Mouse (Mus musculus) liver, embryonic 12.5 days (tissue): Measurements from ENCODE around the gene Ces2e. TPM values are rescaled to one million over a fixed set of nuclear protein-coding genes. Genes with fewer than 3 reads are reported as not detected.

Source experiments
- ATAC-seq: fragments of 200-750 bp; cut with Nextera tagmentation; 2 replicates; pipeline ENCODE4 v1.8.0; 2017; ENCODE audit warnings: moderate number of reproducible peaks, mild to moderate bottlenecking, moderate library complexity
- H3K27ac ChIP-seq: fragments of 300-500 bp; sonication (generic); 2 replicates; pipeline ENCODE4 v1.5.1; 2016; ENCODE audit warnings: mild to moderate bottlenecking
- H3K27me3 ChIP-seq: fragments of 300-500 bp; sonication (generic); replicated peaks from 2 replicates; pipeline ENCODE4 v1.6.1; 2016; ENCODE audit warnings: mild to moderate bottlenecking, moderate library complexity
- H3K36me3 ChIP-seq: fragments of 300-500 bp; sonication (generic); 2 replicates; pipeline ENCODE4 v1.6.1; 2016; ENCODE audit warnings: mild to moderate bottlenecking, moderate library complexity
- H3K4me1 ChIP-seq: fragments of 300-500 bp; sonication (generic); 2 replicates; pipeline ENCODE4 v1.6.1; 2016
- H3K4me2 ChIP-seq: fragments of 300-500 bp; sonication (generic); 2 replicates; pipeline ENCODE4 v1.6.1; 2016; ENCODE audit warnings: mild to moderate bottlenecking, moderate library complexity
- H3K4me3 ChIP-seq: fragments of 300-500 bp; sonication (generic); 2 replicates; pipeline ENCODE4 v1.5.1; 2016; ENCODE audit warnings: mild to moderate bottlenecking, moderate library complexity
- H3K9ac ChIP-seq: fragments of 300-500 bp; sonication (generic); 2 replicates; pipeline ENCODE4 v1.6.1; 2016; ENCODE audit warnings: mild to moderate bottlenecking, moderate library complexity
- H3K9me3 ChIP-seq: fragments of 300-500 bp; sonication (generic); replicated peaks from 2 replicates; pipeline ENCODE4 v1.6.1; 2016; ENCODE audit warnings: mild to moderate bottlenecking, moderate library complexity
- WGBS: fragments of 180-500 bp; shearing (Covaris S2); methylation state at CpG from one replicate; pipeline ENCODE4 v1.1.7; 2016; ENCODE audit not compliant: insufficient replicate concordance; 5-methylcytosine and 5-hydroxymethylcytosine counted together
- polyA plus RNA-seq: library from polyadenylated mRNA; unstranded; fragments of >200 nt; fragmentation: Nextera tagmentation; extraction: Ambion mirVana; gene quantifications from 2 replicates; pipeline ENCODE4 v1.2.1, GENCODE M21; 2016

Gene Ces2e
- polyA plus RNA-seq, 1 experiment from 2014 or later, result 0.19 TPM

- Histone ChIP-seq H3K9ac (peak overlapping the region; percentile 64), H3K27ac (peak overlapping the region; percentile 82), H3K27me3 (no peaks in the 10 kb centered on the region), H3K36me3 (peaks cover 46% of the 10 kb centered on the region), H3K4me1 (peaks cover 28% of the 10 kb centered on the region), H3K9me3 (no peaks in the 10 kb centered on the region), H3K4me3 (peak overlapping the region; percentile 57), H3K4me2 (peak overlapping the region; percentile 46)
- 67% methylated on average over 4 of the region's 4 CpGs for WGBS
- ATAC-seq, result no peak
Measured at GRCm38 (mm10) chr8:104963375-104963894, 37.4 kb downstream of the Ces2e start.

- no peaks in the 10 kb centered on the region for H3K36me3 ChIP-seq
- no peak overlapping the region for H3K9ac ChIP-seq
- no peak overlapping the region for H3K27ac ChIP-seq
- H3K4me1 ChIP-seq, result no peaks in the 10 kb centered on the region
- no peaks in the 10 kb centered on the region for H3K27me3 ChIP-seq
- H3K9me3 ChIP-seq, result no peaks in the 10 kb centered on the region
- 73% methylated on average over 5 of the region's 5 CpGs for WGBS
- ATAC-seq, result no peak
- no peak overlapping the region for H3K4me2 ChIP-seq
- no peak overlapping the region for H3K4me3 ChIP-seq
Measured at GRCm38 (mm10) chr8:104984126-104984525, 58.1 kb downstream of the Ces2e start.

Other genes with a start within 250 kb of the Ces2e start
- gene Ces2a, start 192.3 kb upstream of the Ces2e start, polyA plus RNA-seq, result 2.7 and 3.7 TPM in 2 replicates
- 0.10 TPM in 1 of 2 replicates, not detected in the other for gene Ces2b, start 94.7 kb upstream of the Ces2e start, polyA plus RNA-seq
- not detected in 2 replicates for gene Ces2c, start 79.2 kb upstream of the Ces2e start, polyA plus RNA-seq
- gene Ces2f, start 21.1 kb downstream of the Ces2e start, polyA plus RNA-seq, result not detected in 2 replicates
- gene Ces2g, start 35.5 kb downstream of the Ces2e start, polyA plus RNA-seq, result 7.6 and 7.8 TPM in 2 replicates
- gene Ces2h, start 74.6 kb downstream of the Ces2e start, polyA plus RNA-seq, result not detected in 2 replicates
- gene Ces3a, start 122.3 kb downstream of the Ces2e start, polyA plus RNA-seq, result not detected in 2 replicates
- not detected in 2 replicates for gene Ces3b, start 157.5 kb downstream of the Ces2e start, polyA plus RNA-seq
- gene Ces4a, start 205.5 kb downstream of the Ces2e start, polyA plus RNA-seq, result not detected in 2 replicates
- 19.1 and 19.6 TPM in 2 replicates for gene Cbfb, start 244.4 kb downstream of the Ces2e start, polyA plus RNA-seq